Mouse (Mus musculus) intestine, embryonic 16.5 days (tissue): ENCODE results near the gene Hoxa2. TPM values are rescaled to one million over a fixed set of nuclear protein-coding genes. Genes with fewer than 3 reads are reported as not detected.

Experiments used
- ATAC-seq: fragments of 200-750 bp; cut with Nextera tagmentation; 2 replicates; pipeline ENCODE4 v1.8.0; 2017; ENCODE audit warnings: moderate TSS enrichment, moderate library complexity
- H3K27ac ChIP-seq: fragments of 300-500 bp; sonication (generic); 2 replicates; pipeline ENCODE4 v1.5.1; 2014; ENCODE audit warnings: mild to moderate bottlenecking, low read length
- H3K27me3 ChIP-seq: fragments of 300-500 bp; sonication (generic); replicated peaks from 2 replicates; pipeline ENCODE4 v1.6.1; 2014; ENCODE audit warnings: low read length, control low read depth, mixed read lengths; ENCODE audit not compliant: control insufficient read depth, insufficient read depth
- H3K36me3 ChIP-seq: fragments of 300-500 bp; sonication (generic); 2 replicates; pipeline ENCODE4 v1.6.1; 2014; ENCODE audit warnings: low read length, control low read depth; ENCODE audit not compliant: control insufficient read depth, insufficient read depth
- H3K4me1 ChIP-seq: fragments of 300-500 bp; sonication (generic); 2 replicates; pipeline ENCODE4 v1.6.1; 2014; ENCODE audit warnings: low read length, control low read depth, mixed read lengths; ENCODE audit not compliant: control insufficient read depth, insufficient read depth
- H3K4me2 ChIP-seq: fragments of 300-500 bp; sonication (generic); 2 replicates; pipeline ENCODE4 v1.6.1; 2014; ENCODE audit warnings: low read depth, low read length, control low read depth
- H3K4me3 ChIP-seq: fragments of 300-500 bp; sonication (generic); 2 replicates; pipeline ENCODE4 v1.5.1; 2014; ENCODE audit warnings: mild to moderate bottlenecking, low read length
- H3K9ac ChIP-seq: fragments of 300-500 bp; sonication (generic); 2 replicates; pipeline ENCODE4 v1.6.1; 2014; ENCODE audit warnings: low read depth, low read length
- H3K9me3 ChIP-seq: fragments of 300-500 bp; sonication (generic); 2 replicates; pipeline ENCODE4 v1.6.1; 2016; ENCODE audit warnings: low read length, control low read depth; ENCODE audit not compliant: control insufficient read depth
- WGBS: fragments of 180-500 bp; shearing (Covaris S2); extraction: QIAGEN DNeasy Blood & Tissue Kit; methylation state at CpG from one replicate; pipeline ENCODE4 v1.1.7; 2014; 5-methylcytosine and 5-hydroxymethylcytosine counted together
- polyA plus RNA-seq: library from polyadenylated mRNA; unstranded; fragments of >200 nt; fragmentation: Nextera tagmentation; extraction: Ambion mirVana; gene quantifications from 2 replicates; pipeline ENCODE4 v1.2.1, GENCODE M21; 2015

Hoxa2 gene
- polyA plus RNA-seq, 1 experiment from 2014 or later, result 5.1 TPM

- no peaks in the 10 kb centered on the region for H3K9me3 ChIP-seq
- 40% methylated on average over 1 of the region's 1 CpGs for WGBS
- H3K9ac ChIP-seq, result peak overlapping the region; percentile 53
- peaks cover 8% of the 10 kb centered on the region for H3K27me3 ChIP-seq
- H3K4me1 ChIP-seq, result peaks cover 51% of the 10 kb centered on the region
- H3K27ac ChIP-seq, result peak overlapping the region; percentile 86
- H3K36me3 ChIP-seq, result no peaks in the 10 kb centered on the region
- H3K4me3 ChIP-seq, result 0 out of 2 replicates have a peak overlapping the region, but pooled peaks have one; percentile 8
- peak; percentile 34; the same call in 1 of the 2 replicates for ATAC-seq
- H3K4me2 ChIP-seq, result peak overlapping the region; percentile 43
Measured at GRCm38 (mm10) chr6:52182793-52183192, 18.2 kb upstream of the Hoxa2 start.

- H3K4me1 ChIP-seq, result peaks cover 58% of the 10 kb centered on the region
- H3K27ac ChIP-seq, result no peak overlapping the region
- H3K4me3 ChIP-seq, result no peak overlapping the region
- H3K9me3 ChIP-seq, result no peaks in the 10 kb centered on the region
- 50% methylated on average over 2 of the region's 2 CpGs for WGBS
- H3K27me3 ChIP-seq, result peaks cover 8% of the 10 kb centered on the region
- H3K36me3 ChIP-seq, result no peaks in the 10 kb centered on the region
- ATAC-seq, result no peak
- 0 out of 2 replicates have a peak overlapping the region, but pooled peaks have one; percentile 79 for H3K9ac ChIP-seq
- no peak overlapping the region for H3K4me2 ChIP-seq
Measured at GRCm38 (mm10) chr6:52182030-52182429, 17.4 kb upstream of the Hoxa2 start.

- 42% methylated on average over 3 of the region's 3 CpGs for WGBS
- no peaks in the 10 kb centered on the region for H3K9me3 ChIP-seq
- no peaks in the 10 kb centered on the region for H3K36me3 ChIP-seq
- H3K27me3 ChIP-seq, result peaks cover 8% of the 10 kb centered on the region
- H3K4me3 ChIP-seq, result peak overlapping the region; percentile 63
- peak overlapping the region; percentile 79 for H3K9ac ChIP-seq
- ATAC-seq, result no peak
- H3K4me1 ChIP-seq, result peaks cover 60% of the 10 kb centered on the region
- peak overlapping the region; percentile 61 for H3K27ac ChIP-seq
- H3K4me2 ChIP-seq, result peak overlapping the region; percentile 82
Measured at GRCm38 (mm10) chr6:52180726-52181125, 16.1 kb upstream of the Hoxa2 start.

GRCm38 (mm10) chr6:52180213-52180710 lies 15.6 kb upstream of the Hoxa2 start:
- Histone ChIP-seq H3K9me3 (no peaks in the 10 kb centered on the region), H3K4me3 (peak overlapping the region; percentile 63), H3K9ac (peak overlapping the region; percentile 79), H3K4me2 (peak overlapping the region; percentile 82), H3K27me3 (peaks cover 8% of the 10 kb centered on the region), H3K4me1 (peaks cover 55% of the 10 kb centered on the region), H3K36me3 (no peaks in the 10 kb centered on the region), H3K27ac (peak overlapping the region; percentile 61)
- 43% methylated on average over 11 of the region's 11 CpGs for WGBS
- ATAC-seq, result no peak

GRCm38 (mm10) chr6:52179690-52180089 lies 15.1 kb upstream of the Hoxa2 start:
- Histone ChIP-seq H3K4me2 (peak overlapping the region; percentile 82), H3K9me3 (no peaks in the 10 kb centered on the region), H3K27ac (peak overlapping the region; percentile 61), H3K9ac (peak overlapping the region; percentile 79), H3K4me3 (peak overlapping the region; percentile 63), H3K4me1 (peaks cover 50% of the 10 kb centered on the region), H3K36me3 (no peaks in the 10 kb centered on the region), H3K27me3 (peaks cover 8% of the 10 kb centered on the region)
- 36% methylated on average over 10 of the region's 10 CpGs for WGBS
- no peak for ATAC-seq

GRCm38 (mm10) chr6:52178918-52179665 lies 14.5 kb upstream of the Hoxa2 start:
- ATAC-seq, result no peak
- H3K4me2 ChIP-seq, result peak overlapping the region; percentile 82
- no peaks in the 10 kb centered on the region for H3K36me3 ChIP-seq
- peak overlapping the region; percentile 63 for H3K4me3 ChIP-seq
- 37% methylated on average over 4 of the region's 4 CpGs for WGBS
- H3K27me3 ChIP-seq, result peaks cover 8% of the 10 kb centered on the region
- H3K9ac ChIP-seq, result peak overlapping the region; percentile 79
- H3K4me1 ChIP-seq, result peaks cover 44% of the 10 kb centered on the region
- no peaks in the 10 kb centered on the region for H3K9me3 ChIP-seq
- H3K27ac ChIP-seq, result peak overlapping the region; percentile 61

GRCm38 (mm10) chr6:52177806-52178205 lies 13.2 kb upstream of the Hoxa2 start:
- peaks cover 34% of the 10 kb centered on the region for H3K4me1 ChIP-seq
- WGBS, result 11% methylated on average over 9 of the region's 9 CpGs

GRCm38 (mm10) chr6:52177061-52177735 lies 12.6 kb upstream of the Hoxa2 start, which contains the start of gene 5730596B20Rik:
5730596B20Rik (plus strand) TSS chr6:52177498.
- 2% methylated on average over 36 of the region's 36 CpGs for WGBS

More at GRCm38 (mm10) chr6:52177806-52178205, 13.2 kb upstream of the Hoxa2 start:
- ATAC-seq, result no peak
- peak overlapping the region; percentile 79 for H3K9ac ChIP-seq
- peak overlapping the region; percentile 63 for H3K4me3 ChIP-seq
- no peaks in the 10 kb centered on the region for H3K36me3 ChIP-seq
- H3K4me2 ChIP-seq, result peak overlapping the region; percentile 82
- peaks cover 8% of the 10 kb centered on the region for H3K27me3 ChIP-seq
- H3K9me3 ChIP-seq, result no peaks in the 10 kb centered on the region
- peak overlapping the region; percentile 96 for H3K27ac ChIP-seq

GRCm38 (mm10) chr6:52176391-52176790 lies 11.8 kb upstream of the Hoxa2 start:
- Histone ChIP-seq H3K9me3 (no peaks in the 10 kb centered on the region), H3K36me3 (no peaks in the 10 kb centered on the region), H3K27me3 (peaks cover 6% of the 10 kb centered on the region; the same call in 1 of the 2 replicates), H3K4me1 (peaks cover 35% of the 10 kb centered on the region), H3K4me2 (peak overlapping the region; percentile 82), H3K27ac (peak overlapping the region; percentile 96), H3K9ac (peak overlapping the region; percentile 79), H3K4me3 (peak overlapping the region; percentile 63)
- ATAC-seq, result no peak; the same call in 1 of the 2 replicates
- WGBS, result 2% methylated on average over 6 of the region's 6 CpGs

More at GRCm38 (mm10) chr6:52177061-52177735, 12.6 kb upstream of the Hoxa2 start, which contains the start of gene 5730596B20Rik:
- peak within 1 kb of the TSS; percentile 79 for H3K9ac ChIP-seq
- peaks cover 41% of the 10 kb centered on the region for H3K4me1 ChIP-seq
- peak within 1 kb of the TSS; percentile 82 for H3K4me2 ChIP-seq
- no peaks in the 10 kb centered on the region for H3K9me3 ChIP-seq
- peaks cover 8% of the 10 kb centered on the region for H3K27me3 ChIP-seq
- no peak for ATAC-seq
- no peaks in the 10 kb centered on the region for H3K36me3 ChIP-seq
- H3K4me3 ChIP-seq, result peak within 1 kb of the TSS; percentile 63
- H3K27ac ChIP-seq, result peak within 1 kb of the TSS; percentile 96
